Mouse (Mus musculus) left cerebral cortex, adult 2 months (tissue): ENCODE data around the gene Rxfp2. TPM values are rescaled to one million over a fixed set of nuclear protein-coding genes. Genes with fewer than 3 reads are reported as not detected.

Experiments
- DNase-seq, 2 experiments: peaks; one replicate each; pipeline ENCODE4 v3.0.0; 2021 to 2022; ENCODE audit warnings: low spot score in 2 of 2, mixed read lengths in 1 of 2; ENCODE audit errors: extremely low spot score in 1 of 2
- H3K27ac ChIP-seq: fragments of 200-600 bp; 2 replicates; pipeline ENCODE4 v1.8.1; 2022
- H3K4me3 ChIP-seq: fragments of 200-600 bp; 2 replicates; pipeline ENCODE4 v1.8.1; 2022
- CTCF ChIP-seq: fragments of 200-600 bp; IDR thresholded peaks from 2 replicates; pipeline ENCODE4 v1.8.1; 2022; ENCODE audit warnings: antibody characterized with exemption, mild to moderate bottlenecking, moderate library complexity
- intact Hi-C: fragments of 180-260 bp; cut with DNase I; formaldehyde crosslinking; loops from one replicate; pipeline ENCODE4 v1.15.1; 2025
- total RNA-seq, 2 experiments: library from RNA; stranded (reverse); gene quantifications; 2 replicates each; pipeline ENCODE4 v1.2.3; 2021

The Rxfp2 gene
- total RNA-seq, 2 experiments from 2014 or later, result 0.87 to 1.6 TPM

GRCm38 (mm10) chr5:150022556-150022955 is 4.1 kb downstream of the Rxfp2 start:
- no peak overlapping the region for H3K4me3 ChIP-seq
- intact Hi-C loops, result loop anchor here (5.0 to 10.0 kb wide), 3 partner anchors 105 to 375 kb away; no protein-coding TSS in a partner anchor
- DNase-seq, result no peak
- TF ChIP-seq CTCF, result no peak
- H3K27ac ChIP-seq, result no peak overlapping the region

- intact Hi-C loops, result loop anchor here (5.0 to 10.0 kb wide), 3 partner anchors 106 to 376 kb away; no protein-coding TSS in a partner anchor
- TF ChIP-seq CTCF, result peak; percentile 13; the same call in 1 of the 2 replicates
- Histone ChIP-seq H3K27ac (no peak overlapping the region), H3K4me3 (no peak overlapping the region)
- no peak for DNase-seq
Measured at GRCm38 (mm10) chr5:150023476-150023875, 5.0 kb downstream of the Rxfp2 start.

- peak; percentile 43 for TF ChIP-seq CTCF
- DNase-seq, result no peak
- intact Hi-C loops, result loop anchor here (5.0 to 10.0 kb wide), 3 partner anchors 107 to 377 kb away; no protein-coding TSS in a partner anchor
- Histone ChIP-seq H3K27ac (no peak overlapping the region), H3K4me3 (no peak overlapping the region)
Measured at GRCm38 (mm10) chr5:150024188-150024587, 5.7 kb downstream of the Rxfp2 start.

- no peak overlapping the region for H3K27ac ChIP-seq
- no peak overlapping the region for H3K4me3 ChIP-seq
- no peak for TF ChIP-seq CTCF
- intact Hi-C loops, result loop anchor here (5.0 to 10.0 kb wide), 3 partner anchors 108 to 378 kb away; no protein-coding TSS in a partner anchor
- no peak for DNase-seq
Measured at GRCm38 (mm10) chr5:150024901-150025300, 6.4 kb downstream of the Rxfp2 start.

- DNase-seq, result no peak
- no peak for TF ChIP-seq CTCF
- Histone ChIP-seq H3K27ac (no peak overlapping the region), H3K4me3 (no peak overlapping the region)
- intact Hi-C loops, result loop anchor here (10.0 kb wide), 1 partner anchor 311 kb away; no protein-coding TSS in a partner anchor
Measured at GRCm38 (mm10) chr5:150025326-150025725, 6.9 kb downstream of the Rxfp2 start.

GRCm38 (mm10) chr5:150026509-150027087 is 8.1 kb downstream of the Rxfp2 start:
- Histone ChIP-seq H3K27ac (no peak overlapping the region), H3K4me3 (no peak overlapping the region)
- intact Hi-C loops, result loop anchor here (1.0 to 10.0 kb wide), 2 partner anchors 27 to 312 kb away; no protein-coding TSS in a partner anchor
- no peak for TF ChIP-seq CTCF
- peak; percentile 47 to 57 for DNase-seq

GRCm38 (mm10) chr5:150031201-150031600 is 12.7 kb downstream of the Rxfp2 start:
- intact Hi-C loops, result no loop called here
- no peak for TF ChIP-seq CTCF
- no peak for DNase-seq
- Histone ChIP-seq H3K4me3 (no peak overlapping the region), H3K27ac (no peak overlapping the region)

- DNase-seq, result no peak
- H3K27ac ChIP-seq, result no peak overlapping the region
- intact Hi-C loops, result no loop called here
- H3K4me3 ChIP-seq, result no peak overlapping the region
- TF ChIP-seq CTCF, result no peak
Measured at GRCm38 (mm10) chr5:150031634-150032033, 13.2 kb downstream of the Rxfp2 start.

GRCm38 (mm10) chr5:150032075-150032492 is 13.6 kb downstream of the Rxfp2 start:
- no peak overlapping the region for H3K27ac ChIP-seq
- H3K4me3 ChIP-seq, result no peak overlapping the region
- DNase-seq, result no peak
- intact Hi-C loops, result no loop called here
- no peak for TF ChIP-seq CTCF

GRCm38 (mm10) chr5:150036286-150036685 is 17.8 kb downstream of the Rxfp2 start:
- Histone ChIP-seq H3K4me3 (no peak overlapping the region), H3K27ac (no peak overlapping the region)
- DNase-seq, result no peak
- TF ChIP-seq CTCF, result no peak
- intact Hi-C loops, result no loop called here

- no peak for DNase-seq
- Histone ChIP-seq H3K27ac (no peak overlapping the region), H3K4me3 (no peak overlapping the region)
- no peak for TF ChIP-seq CTCF
- intact Hi-C loops, result no loop called here
Measured at GRCm38 (mm10) chr5:150036918-150037317, 18.4 kb downstream of the Rxfp2 start.

GRCm38 (mm10) chr5:150044533-150044932 is 26.1 kb downstream of the Rxfp2 start:
- peak; percentile 14; the same call in 1 of the 2 replicates for TF ChIP-seq CTCF
- Histone ChIP-seq H3K27ac (no peak overlapping the region), H3K4me3 (no peak overlapping the region)
- DNase-seq, result no peak
- intact Hi-C loops, result no loop called here

- intact Hi-C loops, result no loop called here
- TF ChIP-seq CTCF, result no peak
- Histone ChIP-seq H3K4me3 (no peak overlapping the region), H3K27ac (no peak overlapping the region)
- no peak for DNase-seq
Measured at GRCm38 (mm10) chr5:150046438-150046837, 28.0 kb downstream of the Rxfp2 start.
